Mouse (Mus musculus): ENCODE data around the gene Armh3.
"Not testable (repeated sequence)": the region's sequence is repeated elsewhere in the genome, so short reads cannot be mapped to it uniquely, and the experiment has no call there.

GRCm38 (mm10) chr19:45993441-45993840 lies 4.8 kb downstream of the Armh3 start:
- TF ChIP-seq FLI1 (IDR thresholded peaks at IDR 0.05; ENCODE audit: low read length); GATA1 (IDR thresholded peaks at IDR 0.05; ENCODE audit: borderline replicate concordance, low read length): not testable (repeated sequence)

Data from megakaryocyte, embryonic 14.5 days (primary cell).